ENCODE assay signal across 8 mouse cellular contexts in the genomic region with DNA sequence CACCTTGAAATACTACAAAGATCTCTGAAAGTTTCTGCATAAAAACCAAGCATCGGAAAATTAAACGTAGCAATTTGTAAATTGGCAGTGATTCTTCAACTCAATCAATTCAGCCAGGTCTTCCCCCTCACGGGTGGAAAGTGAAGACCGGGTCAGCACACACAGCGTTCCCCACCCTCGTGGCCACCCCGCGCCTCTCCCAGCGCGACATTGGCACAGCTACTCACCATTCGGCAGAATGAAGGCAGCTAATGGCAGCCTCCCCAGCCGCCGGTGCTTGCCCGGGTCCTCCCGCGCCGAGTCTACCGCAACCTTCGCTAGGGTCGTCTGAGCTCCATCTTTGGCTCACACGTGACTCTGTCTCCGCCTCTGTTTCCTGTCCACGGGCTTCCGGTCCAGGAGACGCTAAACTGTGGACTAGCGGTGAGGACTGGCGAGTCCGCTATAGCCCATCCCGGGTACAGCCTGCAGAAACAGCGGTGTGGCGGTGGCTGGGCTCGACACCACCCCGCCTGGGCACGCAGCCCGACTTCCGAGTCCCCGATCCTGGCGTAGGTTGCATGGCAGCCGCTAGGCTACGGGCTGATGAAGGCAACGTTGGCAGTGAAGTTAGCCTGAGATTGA. TPM values are rescaled to one million over a fixed set of nuclear protein-coding genes. Genes with fewer than 3 reads are reported as not detected.
A peak's percentile ranks its signal among the peaks of the same experiment; 100 is the strongest.
DNase-seq lines count a peak whose midpoint lies in the region; ATAC-seq and TF ChIP-seq lines count a peak whose summit lies in the region.

A gene (minus strand): TSS at position 385 of the 624 bp plus-strand sequence.

- peak within 1 kb of the TSS; percentile 9 for H3K27ac ChIP-seq in bone marrow, adult 2 months (ENCODE audit: control insufficient read depth, insufficient read depth, low read depth, low read length, poor library complexity)
- H3K27ac ChIP-seq in embryonic facial prominence, embryonic 14.5 days (replicated peaks; ENCODE audit: low read depth, low read length): peak within 1 kb of the TSS; percentile 91
- peak within 1 kb of the TSS; percentile 92 for H3K27ac ChIP-seq in heart, adult 2 months
- H3K27ac ChIP-seq in kidney, adult 2 months (ENCODE audit: insufficient read depth, low read depth, low read length): peak within 1 kb of the TSS; percentile 85
- H3K27ac ChIP-seq in limb, embryonic 11.5 days (replicated peaks; ENCODE audit: low read depth, low read length): peak within 1 kb of the TSS; percentile 30
- peak within 1 kb of the TSS; percentile 93 for H3K27ac ChIP-seq in midbrain, embryonic 13.5 days

- TF ChIP-seq EP300 in heart, adult 2 months (IDR thresholded peaks at IDR 0.05; ENCODE audit: insufficient read depth, low read depth, low read length): peak; percentile 61; the same call in 1 of the 2 replicates

- H3K9me3 ChIP-seq in embryonic facial prominence, embryonic 14.5 days (ENCODE audit: control insufficient read depth, low read length): no peaks in the 10 kb centered on the region
- no peaks in the 10 kb centered on the region for H3K9me3 ChIP-seq in limb, embryonic 11.5 days (ENCODE audit: control insufficient read depth, low read length)
- H3K9me3 ChIP-seq in midbrain, embryonic 13.5 days: no peaks in the 10 kb centered on the region

- under 1% methylated on average over 41 of the region's 41 CpGs for WGBS in bone marrow, adult 2 months
- WGBS in embryonic facial prominence, embryonic 14.5 days: under 1% methylated on average over 36 of the region's 41 CpGs
- under 1% methylated on average over 41 of the region's 41 CpGs for WGBS in heart, adult 2 months
- under 1% methylated on average over 41 of the region's 41 CpGs for WGBS in kidney, adult 2 months
- under 1% methylated on average over 41 of the region's 41 CpGs for WGBS in limb, embryonic 11.5 days
- under 1% methylated on average over 41 of the region's 41 CpGs for WGBS in midbrain, embryonic 13.5 days

- DNase-seq in A20 (ENCODE audit: low read depth, low spot score): peak; percentile 91
- DNase-seq in embryonic facial prominence, embryonic 14.5 days (ENCODE audit: low spot score): peak; percentile 95
- DNase-seq in heart, adult 2 months: peak; percentile 88 to 91
- peak; percentile 95 for DNase-seq in kidney, adult 2 months
- peak; percentile 88 for DNase-seq in limb, embryonic 11.5 days (ENCODE audit: low spot score)
- peak; percentile 66 to 71 for DNase-seq in spleen, adult 18-20 months

- peak; percentile 30; the same call in 1 of the 2 replicates for TF ChIP-seq CTCF in bone marrow, adult 2 months (IDR thresholded peaks at IDR 0.05; ENCODE audit: control insufficient read depth, insufficient read depth, low read length)
- TF ChIP-seq CTCF in heart, adult 2 months (IDR thresholded peaks at IDR 0.05): peak; percentile 54
- peak; percentile 35 for TF ChIP-seq CTCF in kidney, adult 2 months (conservative IDR thresholded peaks at IDR 0.05; ENCODE audit: insufficient read depth, insufficient read length, low read depth, low read length)

- H3K36me3 ChIP-seq in embryonic facial prominence, embryonic 14.5 days (ENCODE audit: control insufficient read depth, insufficient read depth, low read length): peaks cover 19% of the 10 kb centered on the region
- H3K36me3 ChIP-seq in heart, adult 2 months (ENCODE audit: control insufficient read depth, insufficient read depth, low read length): peaks cover 14% of the 10 kb centered on the region
- H3K36me3 ChIP-seq in kidney, adult 2 months (ENCODE audit: control insufficient read depth, insufficient read depth, low read length): peaks cover 1% of the 10 kb centered on the region; the same call in 1 of the 2 replicates
- H3K36me3 ChIP-seq in limb, embryonic 11.5 days (ENCODE audit: control insufficient read depth, insufficient read depth, low read length): no peaks in the 10 kb centered on the region; the same call in 1 of the 2 replicates
- H3K36me3 ChIP-seq in midbrain, embryonic 13.5 days: peaks cover 14% of the 10 kb centered on the region

- ATAC-seq in embryonic facial prominence, embryonic 14.5 days (ENCODE audit: low read depth): peak; percentile 96
- peak; percentile 95 for ATAC-seq in limb, embryonic 11.5 days (ENCODE audit: insufficient number of reproducible peaks, low FRiP score, low TSS enrichment, low read depth)
- peak; percentile 100 for ATAC-seq in midbrain, embryonic 13.5 days

- peak; percentile 92; the same call in 1 of the 2 replicates for TF ChIP-seq POLR2A in bone marrow, adult 2 months (IDR thresholded peaks at IDR 0.05; ENCODE audit: borderline replicate concordance, control insufficient read depth, low read depth, low read length)
- TF ChIP-seq POLR2A in heart, adult 2 months (IDR thresholded peaks at IDR 0.05; ENCODE audit: insufficient read depth, low read depth, low read length): peak; percentile 96
- peak; percentile 84 for TF ChIP-seq POLR2A in kidney, adult 2 months (IDR thresholded peaks at IDR 0.05; ENCODE audit: low read depth, low read length)

- intact Hi-C loops in heart, adult 2 months (cut with DNase I): loop anchor here (1.0 to 2.0 kb wide), 3 partner anchors 13 to 30 kb away; a partner anchor contains a TSS

- H3K79me2 ChIP-seq in heart, adult 2 months (replicated peaks; ENCODE audit: control insufficient read depth, insufficient read depth, low read length): no peaks in the 10 kb centered on the region

- H3K27me3 ChIP-seq in embryonic facial prominence, embryonic 14.5 days (replicated peaks; ENCODE audit: control insufficient read depth, insufficient read depth, low read length): no peaks in the 10 kb centered on the region
- no peaks in the 10 kb centered on the region for H3K27me3 ChIP-seq in heart, adult 2 months (ENCODE audit: control insufficient read depth, insufficient read depth, low read length)
- H3K27me3 ChIP-seq in kidney, adult 2 months (replicated peaks; ENCODE audit: control insufficient read depth, insufficient read depth, low read length): no peaks in the 10 kb centered on the region
- no peaks in the 10 kb centered on the region for H3K27me3 ChIP-seq in limb, embryonic 11.5 days (ENCODE audit: control insufficient read depth, insufficient read depth, low read length)
- no peaks in the 10 kb centered on the region for H3K27me3 ChIP-seq in midbrain, embryonic 13.5 days

- H3K4me3 ChIP-seq in bone marrow, adult 2 months (replicated peaks; ENCODE audit: control insufficient read depth, low read depth, low read length): peak within 1 kb of the TSS; percentile 79
- peak within 1 kb of the TSS; percentile 79 for H3K4me3 ChIP-seq in embryonic facial prominence, embryonic 14.5 days (ENCODE audit: low read depth, low read length)
- peak within 1 kb of the TSS; percentile 92 for H3K4me3 ChIP-seq in heart, adult 2 months
- H3K4me3 ChIP-seq in kidney, adult 2 months (ENCODE audit: insufficient read depth, low read depth, low read length): peak within 1 kb of the TSS; percentile 67
- peak within 1 kb of the TSS; percentile 63 for H3K4me3 ChIP-seq in limb, embryonic 11.5 days (ENCODE audit: low read depth, low read length)
- H3K4me3 ChIP-seq in midbrain, embryonic 13.5 days (replicated peaks): peak within 1 kb of the TSS; percentile 78

- H3K9ac ChIP-seq in embryonic facial prominence, embryonic 14.5 days (ENCODE audit: low read depth, low read length): peak within 1 kb of the TSS; percentile 84
- peak within 1 kb of the TSS; percentile 97 for H3K9ac ChIP-seq in heart, adult 2 months (ENCODE audit: low read depth, low read length)
- peak within 1 kb of the TSS; percentile 79 for H3K9ac ChIP-seq in limb, embryonic 11.5 days (ENCODE audit: low read length)
- peak within 1 kb of the TSS; percentile 84 for H3K9ac ChIP-seq in midbrain, embryonic 13.5 days (replicated peaks)

- H3K4me1 ChIP-seq in bone marrow, adult 2 months (ENCODE audit: control insufficient read depth, insufficient read depth, low read length): no peaks in the 10 kb centered on the region; the same call in 1 of the 2 replicates
- no peaks in the 10 kb centered on the region for H3K4me1 ChIP-seq in embryonic facial prominence, embryonic 14.5 days (ENCODE audit: control insufficient read depth, insufficient read depth, low read length)
- H3K4me1 ChIP-seq in heart, adult 2 months (ENCODE audit: control insufficient read depth, insufficient read depth, low read length): peaks cover 2% of the 10 kb centered on the region
- H3K4me1 ChIP-seq in kidney, adult 2 months (ENCODE audit: control insufficient read depth, insufficient read depth, low read length): peaks cover 8% of the 10 kb centered on the region
- peaks cover 3% of the 10 kb centered on the region; the same call in 1 of the 2 replicates for H3K4me1 ChIP-seq in limb, embryonic 11.5 days (ENCODE audit: control insufficient read depth, insufficient read depth, low read length)
- peaks cover 15% of the 10 kb centered on the region for H3K4me1 ChIP-seq in midbrain, embryonic 13.5 days (replicated peaks)

- peak within 1 kb of the TSS; percentile 61 for H3K4me2 ChIP-seq in embryonic facial prominence, embryonic 14.5 days (ENCODE audit: low read depth, low read length)
- H3K4me2 ChIP-seq in limb, embryonic 11.5 days (ENCODE audit: low read depth, severe bottlenecking): peak within 1 kb of the TSS; percentile 35
- H3K4me2 ChIP-seq in midbrain, embryonic 13.5 days (replicated peaks): peak within 1 kb of the TSS; percentile 66

RNA-seq across cellular contexts. Expression of the gene that starts here (rescaled TPM):
- polyA plus RNA-seq in bone marrow, adult 2 months (2011; ENCODE audit: insufficient read depth, insufficient read length, low replicate concordance, missing spikeins): 13.7 and 15.3 TPM in 2 replicates
- 94.1 and 97.9 TPM in 2 replicates for polyA plus RNA-seq in embryonic facial prominence, embryonic 14.5 days (2014; fragmentation: Nextera tagmentation; extraction: Ambion mirVana)
- 100 to 1,000 TPM; 111 to 140 TPM for total RNA-seq in heart, adult 2 months (2021)
- polyA plus RNA-seq in heart, adult 2 months (2012; rRNA removed): 72.6 and 110 TPM in 2 replicates
- 38.7 and 52.9 TPM in 2 replicates for polyA plus RNA-seq in kidney, adult 2 months (2012; rRNA removed)
- 109 and 119 TPM in 2 replicates for polyA plus RNA-seq in limb, embryonic 11.5 days (2014; fragmentation: Nextera tagmentation; extraction: Ambion mirVana)
- polyA plus RNA-seq in midbrain, embryonic 13.5 days (2015; fragmentation: Nextera tagmentation; extraction: Ambion mirVana): 134 and 140 TPM in 2 replicates

Comparison
In these comparisons a context has a peak if more than half of its experiments do, and no peak if none do; other contexts are left out.
1. Peak in every context shown above with its lines: DNase-seq, ATAC-seq, H3K4me3 ChIP-seq and H3K27ac ChIP-seq.
2. H3K27ac ChIP-seq: peak in every context shown above with its lines; median percentile 93 in midbrain, embryonic 13.5 days; 92 in heart, adult 2 months; 91 in embryonic facial prominence, embryonic 14.5 days; 85 in kidney, adult 2 months; 30 in limb, embryonic 11.5 days; 9 in bone marrow, adult 2 months.